Mouse (Mus musculus) CD8-positive naive resting alpha-beta T cell, adult 57 days (primary cell): ENCODE measurements around the gene Mypop. TPM values are rescaled to one million over a fixed set of nuclear protein-coding genes. Genes with fewer than 3 reads are reported as not detected.

Experiments used
- total RNA-seq: library from RNA; stranded (reverse); gene quantifications from one replicate; pipeline ENCODE4 v1.2.4, GENCODE M21; 2023

Gene Mypop
- total RNA-seq, result 1.7 TPM

DNA sequence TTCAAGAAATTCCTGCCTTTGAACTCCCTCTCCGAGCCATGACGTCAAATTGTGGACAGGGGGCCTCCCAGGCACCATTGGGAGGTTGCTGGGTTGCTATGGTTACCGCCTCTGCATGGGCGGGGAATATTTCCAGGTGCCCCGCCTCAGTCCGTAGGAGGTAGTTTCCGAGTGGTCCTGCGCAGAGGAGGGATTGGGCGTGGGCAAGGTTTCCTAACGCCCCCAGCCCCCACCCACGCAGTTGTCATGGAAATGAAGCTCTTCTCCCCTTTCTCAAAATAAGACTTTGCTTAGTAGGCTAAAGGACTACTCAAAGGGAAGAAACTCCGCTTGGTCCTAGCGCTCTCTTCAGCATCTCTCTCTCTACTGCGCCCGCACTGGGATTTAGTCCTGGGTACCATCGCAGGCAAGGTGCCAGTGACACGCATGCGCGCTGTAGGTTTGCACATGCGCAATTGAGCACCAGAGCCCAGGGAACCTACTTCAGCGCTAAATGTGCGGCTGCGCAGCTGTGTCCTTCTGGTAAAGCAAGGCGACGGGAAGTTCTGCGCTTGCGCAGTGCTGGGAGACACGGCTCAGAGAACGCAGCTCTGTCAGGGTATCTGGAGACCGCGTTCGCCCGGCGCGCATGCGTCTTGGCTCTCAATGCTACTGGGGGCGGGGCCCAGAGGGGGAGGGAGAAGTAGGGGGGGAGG is at the start of gene Mypop:
Gene Mypop, plus strand, starts transcription at position 645 of the 695 bp plus-strand sequence.

DNA sequence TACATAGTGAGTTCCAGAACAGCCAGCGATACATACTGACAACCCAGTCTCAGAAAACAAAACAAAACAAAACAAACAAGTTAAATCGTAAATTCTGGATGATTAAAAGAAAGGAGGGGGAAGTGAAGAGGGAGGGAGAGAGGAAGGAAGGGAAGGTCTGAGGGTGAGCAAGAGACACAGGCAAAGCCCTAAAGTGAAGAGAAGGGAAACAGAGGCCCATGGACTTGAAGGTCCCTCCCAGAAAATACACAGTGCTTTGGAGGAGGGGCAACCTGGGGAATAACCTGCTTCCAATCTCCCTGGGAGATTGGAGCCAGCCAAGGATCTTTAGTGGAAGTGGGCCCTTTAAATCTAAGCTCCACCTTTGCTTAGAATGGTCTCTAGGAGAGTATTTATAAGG is 3.9 kb upstream of the Mypop start, which contains the start of gene Nanos2:
Gene Nanos2, plus strand, starts transcription at position 301 of the 400 bp plus-strand sequence.

DNA sequence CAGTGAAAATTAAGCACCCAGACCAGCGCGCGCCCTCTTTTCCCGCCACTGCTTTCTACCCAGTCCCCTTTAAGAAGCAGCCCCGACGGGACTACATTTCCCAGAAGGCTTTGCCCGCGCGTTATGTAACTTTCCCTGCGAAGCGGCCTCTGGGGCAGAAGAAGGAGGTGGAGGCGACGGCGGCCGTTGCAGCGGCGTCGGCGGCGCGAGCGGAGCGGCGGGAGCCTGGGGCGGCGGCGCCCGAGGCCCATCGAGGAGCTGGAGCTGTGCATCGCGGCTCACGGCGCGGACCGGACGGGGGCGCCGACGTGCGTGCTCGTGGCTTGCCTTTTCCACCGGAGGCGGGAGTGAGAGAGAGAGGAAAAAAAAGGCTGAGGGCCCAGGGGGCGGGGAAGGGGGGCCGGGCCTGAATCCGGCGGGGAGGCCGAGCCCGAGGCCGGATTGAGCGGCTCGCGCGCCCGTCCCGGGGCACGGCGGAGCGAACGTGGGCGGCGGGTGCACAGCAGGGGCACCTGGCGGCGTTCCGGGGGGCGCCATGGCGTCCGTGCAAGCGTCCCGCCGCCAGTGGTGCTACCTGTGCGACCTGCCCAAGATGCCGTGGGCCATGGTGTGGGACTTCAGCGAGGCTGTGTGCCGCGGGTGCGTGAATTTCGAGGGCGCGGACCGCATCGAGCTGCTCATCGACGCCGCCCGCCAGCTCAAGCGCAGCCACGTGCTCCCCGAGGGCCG is 13.0 kb downstream of the Mypop start, which contains the start of gene Irf2bp1:
Gene Irf2bp1, plus strand, starts transcription at position 143 of the 729 bp plus-strand sequence.

DNA sequence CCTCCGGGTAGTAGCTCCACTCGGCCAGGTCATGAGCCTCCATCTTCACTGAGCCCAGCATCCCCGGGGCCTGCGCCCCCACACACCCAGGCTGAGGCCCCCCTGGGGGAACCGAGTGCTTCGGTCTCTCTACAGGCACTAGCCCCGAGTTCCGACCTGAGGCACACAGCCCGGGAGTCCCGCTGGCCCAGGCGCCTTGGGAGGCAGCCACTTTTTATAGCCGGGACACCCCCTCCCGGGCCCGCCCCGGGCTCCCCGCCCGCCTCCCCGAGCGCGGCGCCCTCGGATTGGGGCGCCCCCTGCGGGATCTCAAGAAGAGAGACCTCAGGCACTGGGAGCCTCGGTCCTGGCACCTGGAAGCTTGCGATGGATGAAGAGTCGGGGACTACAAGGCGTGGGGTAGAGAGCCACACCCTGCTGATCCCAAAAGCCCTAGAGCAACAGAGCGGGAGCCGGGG is 32.3 kb downstream of the Mypop start, which contains the start of gene Foxa3:
Gene Foxa3, minus strand, starts transcription at position 182 of the 458 bp plus-strand sequence.

DNA sequence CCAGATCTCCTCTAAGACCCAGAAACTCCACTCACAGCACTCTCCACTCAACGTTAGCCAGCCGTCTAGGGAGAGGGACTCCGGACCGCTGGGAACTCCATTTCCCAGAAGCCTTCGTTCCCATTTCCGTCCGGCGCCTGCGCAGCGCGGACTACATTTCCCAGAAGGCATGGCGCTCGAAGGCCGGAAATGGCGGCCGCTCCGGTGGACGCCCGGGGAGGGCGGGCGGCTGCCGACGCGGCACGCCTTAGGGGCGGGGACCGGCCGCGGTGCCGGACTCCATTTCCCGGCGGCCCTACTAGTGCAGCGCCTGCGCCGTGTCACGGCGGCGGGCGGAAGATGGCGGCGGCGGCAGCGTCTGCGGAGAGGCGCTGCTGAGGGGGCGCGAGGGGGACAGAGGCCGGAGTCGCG is 33.1 kb downstream of the Mypop start, which contains the start of gene Sympk:
Gene Sympk, plus strand, starts transcription at position 282 of the 411 bp plus-strand sequence.

Other genes with a start within 250 kb of the Mypop start
- gene Psg19, start 192.7 kb upstream of the Mypop start, total RNA-seq, result not detected
- not detected for gene Psg17, start 169.6 kb upstream of the Mypop start, total RNA-seq
- not detected for gene Mill2, start 151.3 kb upstream of the Mypop start, total RNA-seq
- 9.7 TPM for gene Pglyrp1, start 119.9 kb upstream of the Mypop start, total RNA-seq
- gene Ccdc61, start 80.8 kb upstream of the Mypop start, total RNA-seq, result 20.6 TPM
- not detected for gene Nova2, start 65.4 kb upstream of the Mypop start, total RNA-seq
- gene Nanos2, start 3.8 kb upstream of the Mypop start, total RNA-seq, result not detected
- 29.4 TPM for gene Irf2bp1, start 12.8 kb downstream of the Mypop start, total RNA-seq
- gene Foxa3, start 32.3 kb downstream of the Mypop start, total RNA-seq, result not detected
- gene Sympk, start 33.1 kb downstream of the Mypop start, total RNA-seq, result 95.9 TPM
- 0.34 TPM for gene Rsph6a, start 63.4 kb downstream of the Mypop start, total RNA-seq
- 1.5 TPM for gene Dmwd, start 85.0 kb downstream of the Mypop start, total RNA-seq
- 1.5 TPM for gene Dmpk, start 92.6 kb downstream of the Mypop start, total RNA-seq
- 0.83 TPM for gene Six5, start 103.3 kb downstream of the Mypop start, total RNA-seq
- gene Gm4969, start 127.1 kb downstream of the Mypop start, total RNA-seq, result not detected
- gene Fbxo46, start 128.6 kb downstream of the Mypop start, total RNA-seq, result 23.1 TPM
- 11.3 TPM for gene Qpctl, start 158.0 kb downstream of the Mypop start, total RNA-seq
- 88.9 TPM for gene Snrpd2, start 158.5 kb downstream of the Mypop start, total RNA-seq
- gene Gipr, start 174.9 kb downstream of the Mypop start, total RNA-seq, result not detected
- 15.5 TPM for gene Eml2, start 185.2 kb downstream of the Mypop start, total RNA-seq
- gene Gpr4, start 221.3 kb downstream of the Mypop start, total RNA-seq, result not detected
- gene Opa3, start 237.1 kb downstream of the Mypop start, total RNA-seq, result 51.9 TPM